Mouse (Mus musculus): Measurements from ENCODE around the gene Slc52a3.
"Not testable (repeated sequence)": the region's sequence is repeated elsewhere in the genome, so short reads cannot be mapped to it uniquely, and the experiment has no call there.

Gene Slc52a3

DNA sequence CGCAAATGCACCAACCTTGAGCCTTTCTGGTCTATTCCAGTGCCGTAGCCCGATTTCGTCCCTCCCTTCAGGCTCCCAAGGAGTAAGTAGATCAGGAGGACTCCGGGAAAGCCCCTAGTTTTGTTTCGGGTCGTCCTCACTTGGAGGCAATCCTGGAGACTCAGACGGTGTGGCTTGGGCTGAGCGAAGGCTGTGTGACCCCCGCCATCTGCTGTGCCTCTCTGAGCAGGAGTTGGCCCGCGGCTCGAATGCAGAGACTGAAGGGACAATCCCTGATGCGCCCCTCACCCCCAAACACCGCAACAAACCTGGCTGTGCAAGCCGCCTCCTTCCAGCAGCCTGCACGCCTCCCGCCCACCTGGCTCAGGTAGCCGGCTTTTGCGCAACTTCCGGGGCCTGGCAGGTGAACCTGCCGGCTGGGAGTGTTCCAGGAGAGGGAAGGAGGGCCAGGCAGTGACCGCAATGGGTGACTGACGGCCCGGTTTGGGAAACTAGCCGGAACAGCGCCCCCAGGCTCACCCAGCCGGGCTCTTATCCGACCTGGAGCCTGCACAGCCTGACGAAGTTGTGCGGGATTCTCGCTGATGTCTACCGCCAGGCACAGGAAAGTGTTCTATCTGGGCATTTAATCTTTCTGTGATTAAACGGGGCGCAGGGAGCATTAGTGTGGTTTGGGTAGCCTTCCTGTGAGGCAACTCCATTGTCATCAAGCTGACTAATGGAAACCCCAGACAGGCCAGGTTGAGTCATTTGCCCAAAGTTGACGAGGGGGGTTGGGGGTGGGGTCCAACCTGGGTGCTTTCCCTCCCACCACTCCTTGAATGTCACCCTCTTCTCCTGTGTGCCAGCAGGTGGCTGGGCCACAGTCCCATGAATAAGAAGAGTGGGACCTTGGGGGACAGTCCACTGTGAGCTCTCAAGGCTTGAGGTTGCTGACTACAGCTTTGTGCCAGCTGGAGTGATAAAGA, 22.4 kb upstream of the Slc52a3 start:
- DNase-seq, result peak; percentile 57

- no peak for DNase-seq
Observed at GRCm38 (mm10) chr2:151975295-151975694, 21.0 kb upstream of the Slc52a3 start.

DNA sequence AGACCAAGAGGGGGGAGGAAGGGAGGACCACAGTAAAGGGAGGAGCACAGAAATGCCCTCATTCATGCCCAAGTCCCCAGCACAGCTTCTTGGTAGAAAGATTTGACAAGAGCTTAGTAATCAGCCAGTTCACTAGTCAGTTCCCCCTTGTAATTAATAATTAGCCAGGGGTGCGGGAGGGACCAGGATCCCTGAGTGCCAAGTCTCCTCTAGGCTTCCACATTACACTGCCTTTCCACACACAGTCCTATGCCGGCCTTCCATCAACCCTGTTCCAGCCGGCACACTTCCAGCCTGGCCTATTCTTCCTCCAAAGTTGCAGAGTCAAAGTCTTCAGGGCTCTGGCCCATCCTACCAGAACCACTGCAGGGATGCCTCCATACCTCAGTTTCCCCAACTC, 20.2 kb upstream of the Slc52a3 start:
- DNase-seq, result no peak

- peak; percentile 82 to 85 for DNase-seq
Observed at GRCm38 (mm10) chr2:151977689-151978440, 18.4 kb upstream of the Slc52a3 start.

DNA sequence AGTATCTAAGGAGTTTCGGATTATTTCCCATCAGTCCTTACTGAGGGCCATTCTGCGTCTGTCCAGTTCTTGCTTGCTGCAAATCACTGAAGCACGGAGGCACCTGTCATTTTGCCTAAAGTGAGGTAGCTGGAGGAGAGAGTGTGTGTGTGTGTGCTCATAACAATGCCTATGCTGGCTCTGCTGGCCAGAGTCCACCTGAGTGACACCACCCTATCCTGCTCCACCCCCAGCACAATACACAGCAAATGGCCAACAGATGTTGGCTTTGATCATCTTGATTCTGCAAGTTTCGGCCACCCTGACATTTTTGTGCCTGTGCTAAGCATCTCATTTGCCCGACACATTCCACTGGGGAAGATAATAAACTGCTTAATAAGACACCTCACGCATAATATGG, 17.8 kb upstream of the Slc52a3 start:
- DNase-seq, result no peak

DNA sequence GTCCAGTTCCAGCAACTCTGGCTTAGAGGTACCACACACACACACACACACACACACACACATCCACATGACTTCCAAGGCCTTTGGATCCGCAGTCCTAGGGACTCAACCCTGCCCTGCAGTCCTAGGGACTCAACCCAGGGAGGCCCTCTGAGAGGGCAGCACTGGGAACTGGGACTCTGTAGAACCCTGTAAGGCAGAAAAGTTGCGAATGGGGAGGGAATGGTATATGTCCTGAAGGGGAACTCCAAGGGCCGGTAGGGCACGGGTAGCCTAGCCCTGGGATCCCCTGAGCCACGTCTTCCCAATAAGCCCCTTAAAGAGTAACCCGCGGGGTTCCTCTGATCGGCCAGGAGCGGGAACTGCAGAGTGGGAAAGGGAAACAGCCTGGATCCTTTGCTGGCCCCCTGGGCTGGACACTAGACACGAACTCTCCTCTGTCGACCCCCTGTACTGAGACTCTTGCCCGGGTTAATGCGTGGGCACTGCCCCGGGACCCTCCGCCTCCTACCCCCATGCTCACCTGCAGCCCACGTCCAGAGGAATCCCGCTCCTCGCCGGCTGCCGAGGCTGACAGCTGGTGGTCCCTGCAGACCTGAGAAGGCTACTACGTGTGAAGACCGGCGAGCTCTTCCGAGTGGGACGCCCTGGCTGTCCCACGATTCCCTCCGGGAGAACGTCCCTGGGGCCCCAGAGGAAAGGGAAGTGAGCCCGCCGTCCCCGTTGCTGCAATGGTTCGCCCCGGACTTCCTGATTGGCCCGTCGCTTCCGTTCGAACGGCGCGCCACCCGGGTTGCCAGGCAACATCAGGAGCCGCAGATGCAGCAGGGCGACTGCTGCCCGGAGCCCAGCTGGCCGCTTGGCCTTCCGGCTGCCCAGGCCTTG, 16.6 kb upstream of the Slc52a3 start, which contains the start of gene Fam110a:
Gene Fam110a, minus strand, starts transcription at position 750 of the 885 bp plus-strand sequence.
- DNase-seq, result peak; percentile 87 to 91

DNA sequence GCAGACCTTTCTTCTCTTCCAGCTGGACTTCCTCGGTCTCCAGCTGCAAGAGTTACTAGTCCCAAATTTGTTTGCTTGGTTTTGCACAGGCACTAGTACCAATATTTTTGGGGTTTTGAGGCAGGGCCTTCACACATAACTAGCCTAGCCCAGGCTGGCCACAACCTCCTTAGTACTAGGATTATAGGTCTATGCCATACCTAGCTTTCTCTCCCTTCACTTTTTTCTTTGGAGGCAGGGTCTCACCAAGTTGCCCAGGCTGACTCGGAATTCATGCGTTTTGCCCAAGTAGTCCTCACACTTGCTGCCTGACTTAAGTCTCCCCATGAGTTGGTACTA, 16.0 kb upstream of the Slc52a3 start:
- no peak for DNase-seq

DNA sequence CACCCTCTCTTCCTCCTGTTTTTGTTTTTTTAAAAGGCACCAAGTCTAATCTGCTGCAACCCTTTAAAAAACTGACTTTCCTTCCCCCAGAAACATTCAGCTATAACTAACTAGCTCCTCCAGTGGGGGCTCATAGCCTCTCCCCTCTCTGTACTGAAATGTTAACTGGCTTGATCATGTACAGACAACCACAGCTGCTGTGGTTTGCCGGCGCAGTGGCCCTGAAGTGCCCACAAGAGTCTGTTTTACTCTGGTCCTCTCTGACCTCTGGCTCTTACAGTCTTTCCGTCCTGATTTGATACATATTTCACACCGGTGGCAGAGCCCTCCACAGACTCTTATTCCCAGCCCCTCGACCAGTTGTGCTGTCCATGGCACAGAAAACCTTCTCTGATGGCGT, 15.0 kb upstream of the Slc52a3 start:
- no peak for DNase-seq

DNA sequence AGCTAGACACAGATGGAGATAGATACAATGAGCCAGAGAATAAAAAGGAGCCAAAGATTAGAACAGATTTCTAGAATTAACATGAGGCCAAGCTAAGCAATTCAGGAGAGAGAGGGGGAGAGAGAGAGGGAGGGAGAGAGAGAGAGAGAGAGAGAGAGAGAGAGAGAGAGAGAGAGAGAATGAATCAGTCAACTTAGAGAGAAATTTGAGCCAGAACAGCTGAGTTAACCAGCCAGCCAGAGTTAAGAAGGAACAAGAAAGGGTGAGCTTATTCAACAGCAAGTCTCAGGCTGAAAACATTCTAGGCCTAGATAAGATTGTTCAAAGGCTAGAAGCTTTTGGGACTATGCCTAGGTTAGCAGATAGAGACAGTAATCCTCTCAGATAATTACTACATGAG, 13.8 kb upstream of the Slc52a3 start:
- no peak for DNase-seq

DNA sequence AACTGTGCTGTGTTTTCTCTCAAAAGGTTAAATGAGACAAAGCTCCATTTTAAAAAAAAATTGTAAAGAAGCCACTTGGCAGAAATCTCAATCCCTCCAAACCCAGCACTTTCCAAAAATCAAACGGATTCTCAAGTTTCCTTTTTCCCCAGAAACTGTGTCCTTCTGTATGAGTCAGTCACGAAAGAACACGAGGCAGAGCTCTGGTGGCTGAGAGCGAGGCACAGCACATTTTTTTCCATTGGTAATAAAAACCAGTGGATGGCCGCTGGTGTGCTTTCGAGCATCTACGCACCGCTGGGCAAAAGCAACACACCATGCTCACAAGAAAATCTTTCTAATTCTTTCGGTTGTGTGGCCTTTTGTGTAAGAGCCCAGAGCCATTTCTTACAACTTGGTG, 12.3 kb upstream of the Slc52a3 start:
- no peak for DNase-seq

- DNase-seq, result no peak
Observed at GRCm38 (mm10) chr2:151985426-151986172, 10.7 kb upstream of the Slc52a3 start.

GRCm38 (mm10) chr2:151986958-151987357, 9.4 kb upstream of the Slc52a3 start:
- no peak for DNase-seq

GRCm38 (mm10) chr2:151988978-151989377, 7.3 kb upstream of the Slc52a3 start:
- no peak for DNase-seq

- DNase-seq, result peak; percentile 33 to 44
Observed at GRCm38 (mm10) chr2:151990985-151991394, 5.3 kb upstream of the Slc52a3 start.

- DNase-seq, result no peak
Observed at GRCm38 (mm10) chr2:151991446-151991845, 4.9 kb upstream of the Slc52a3 start.

DNA sequence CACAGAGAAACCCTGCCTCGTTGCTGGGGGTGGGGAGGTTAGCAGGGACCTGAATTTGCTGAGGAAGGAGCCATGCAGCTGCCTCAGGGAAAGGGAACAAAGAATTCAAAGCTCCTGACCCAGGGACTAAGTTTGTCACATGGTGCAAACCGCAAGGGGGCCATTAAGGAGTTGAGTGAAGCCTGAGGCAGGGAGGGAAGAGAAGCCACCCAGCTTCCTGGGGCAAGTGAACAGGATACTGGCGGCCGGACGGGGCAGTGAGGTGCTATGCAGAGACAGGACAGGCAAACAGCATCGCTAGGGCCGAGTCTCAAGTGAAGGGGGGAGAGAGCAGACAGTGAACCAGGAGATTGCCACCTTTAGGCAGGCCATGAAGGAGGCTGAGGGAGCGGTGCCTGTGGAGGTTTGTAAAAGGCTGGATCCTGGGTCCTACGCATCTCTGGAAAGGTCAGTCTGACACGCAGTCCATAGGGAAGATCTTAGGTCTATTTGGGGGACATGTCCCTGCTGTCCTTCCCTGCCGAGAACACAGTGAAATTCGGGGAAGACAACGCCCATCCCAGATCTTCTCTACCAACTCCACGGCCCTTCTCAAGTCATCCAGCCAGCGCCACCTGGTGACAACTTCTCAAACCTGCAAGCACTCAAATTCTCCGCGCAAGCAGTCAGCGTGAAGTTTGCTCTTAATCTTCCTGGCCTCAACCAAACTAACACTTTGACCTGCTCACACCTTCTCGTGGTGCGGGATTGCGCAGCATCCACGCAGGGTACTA, 1.8 kb upstream of the Slc52a3 start:
- DNase-seq, result peak; percentile 70 to 79

GRCm38 (mm10) chr2:151997190-151997575, 872 bp downstream of the Slc52a3 start:
- DNase-seq, result not testable (repeated sequence)

GRCm38 (mm10) chr2:151997776-151998504, 1.6 kb downstream of the Slc52a3 start:
- no peak for DNase-seq

DNA sequence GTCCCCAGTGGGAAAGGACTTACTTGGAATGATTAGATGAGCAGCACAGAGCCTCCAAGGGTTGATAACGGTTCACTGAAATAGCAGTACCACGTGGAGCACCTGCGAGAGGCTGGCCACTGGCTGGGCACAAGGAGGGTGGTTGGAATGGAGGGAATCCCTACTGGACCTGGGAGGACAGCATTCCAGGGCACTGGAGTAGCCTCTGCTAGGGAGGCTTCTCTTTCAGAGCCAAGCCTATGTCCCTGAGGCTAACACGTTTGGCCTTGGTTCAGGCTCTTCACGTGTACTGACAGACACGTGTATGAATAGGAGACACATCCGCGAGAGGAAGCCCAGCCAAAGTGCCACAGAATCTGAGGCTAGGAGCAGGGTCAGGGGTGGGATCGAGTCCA, 2.2 kb downstream of the Slc52a3 start:
- DNase-seq, result no peak

DNA sequence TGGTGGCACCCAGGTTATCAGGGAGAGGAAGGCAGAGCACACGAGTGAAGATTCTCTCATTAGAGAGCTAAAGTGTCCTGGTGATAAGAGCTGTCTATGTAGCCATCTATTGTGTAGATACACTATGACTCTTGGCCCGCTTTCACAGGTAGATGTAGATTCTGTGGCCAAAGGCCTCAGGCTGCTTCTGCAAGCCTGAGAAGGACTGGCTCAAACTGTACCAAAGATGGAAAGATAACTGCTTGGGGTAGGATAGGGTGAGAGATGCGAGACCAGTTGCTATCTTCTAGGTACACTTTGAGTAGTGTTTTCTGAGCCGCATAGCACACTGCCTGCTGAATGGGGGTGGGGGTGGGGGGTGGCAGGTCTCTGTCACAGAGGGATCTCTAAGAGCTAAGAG, 2.6 kb downstream of the Slc52a3 start:
- DNase-seq, result no peak
